Mouse (Mus musculus) brain, embryonic 14.5 days (tissue): ENCODE measurements around the gene Ajuba.

Experiments
- CTCF ChIP-seq: fragments of 200-500 bp; IDR thresholded peaks from 2 replicates; pipeline ENCODE4 v1.5.1; 2012; ENCODE audit warnings: inconsistent platforms, mild to moderate bottlenecking, moderate library complexity, borderline replicate concordance; ENCODE audit not compliant: insufficient read depth, insufficient read length; ENCODE audit errors: extremely low read depth
- POLR2A ChIP-seq: fragments of 200-500 bp; IDR thresholded peaks from 2 replicates; pipeline ENCODE4 v1.6.1; 2012; ENCODE audit warnings: mild to moderate bottlenecking, inconsistent platforms, borderline replicate concordance; ENCODE audit not compliant: poor library complexity, insufficient read depth, insufficient read length, severe bottlenecking; ENCODE audit errors: extremely low read depth

GRCm38 (mm10) chr14:54553975-54554769 is 23.2 kb downstream of the Ajuba start, which contains the start of gene Haus4:
- peak; percentile 83 for TF ChIP-seq POLR2A
- peak; percentile 64; the same call in 1 of the 2 replicates for TF ChIP-seq CTCF
